Mouse (Mus musculus) limb, embryonic 14.5 days (tissue): Measurements from ENCODE around the gene Lef1. TPM values are rescaled to one million over a fixed set of nuclear protein-coding genes. Genes with fewer than 3 reads are reported as not detected.

Source experiments
- ATAC-seq: fragments of 200-750 bp; cut with Nextera tagmentation; 2 replicates; pipeline ENCODE4 v1.8.0; 2017; ENCODE audit warnings: low read depth, moderate number of reproducible peaks, moderate TSS enrichment; ENCODE audit not compliant: low FRiP score
- DNase-seq: peaks from one replicate; pipeline ENCODE4 v3.0.0-alpha.2; 2015; ENCODE audit warnings: low spot score
- H3K27ac ChIP-seq: fragments of 300-500 bp; sonication (generic); replicated peaks from 2 replicates; pipeline ENCODE4 v1.5.1; 2014; ENCODE audit warnings: low read depth, mild to moderate bottlenecking, low read length, moderate library complexity, mixed read lengths
- H3K27me3 ChIP-seq: fragments of 300-500 bp; sonication (generic); 2 replicates; pipeline ENCODE4 v1.6.1; 2014; ENCODE audit warnings: low read length, mixed read lengths; ENCODE audit not compliant: control insufficient read depth, insufficient read depth
- H3K36me3 ChIP-seq: fragments of 300-500 bp; sonication (generic); 2 replicates; pipeline ENCODE4 v1.6.1; 2014; ENCODE audit warnings: mild to moderate bottlenecking, low read length, moderate library complexity, mixed read lengths; ENCODE audit not compliant: control insufficient read depth, insufficient read depth
- H3K4me1 ChIP-seq: fragments of 300-500 bp; sonication (generic); 2 replicates; pipeline ENCODE4 v1.6.1; 2014; ENCODE audit warnings: antibody characterized with exemption, low read length, mixed read lengths; ENCODE audit not compliant: control insufficient read depth, insufficient read depth
- H3K4me2 ChIP-seq: fragments of 300-500 bp; sonication (generic); replicated peaks from 2 replicates; pipeline ENCODE4 v1.6.1; 2014; ENCODE audit warnings: low read depth, mild to moderate bottlenecking, low read length, moderate library complexity; ENCODE audit not compliant: severe bottlenecking
- H3K4me3 ChIP-seq: fragments of 300-500 bp; sonication (generic); replicated peaks from 2 replicates; pipeline ENCODE4 v1.5.1; 2014; ENCODE audit warnings: low read length
- H3K9ac ChIP-seq: fragments of 300-500 bp; sonication (generic); 2 replicates; pipeline ENCODE4 v1.6.1; 2014; ENCODE audit warnings: mild to moderate bottlenecking, low read depth, low read length, moderate library complexity; ENCODE audit not compliant: severe bottlenecking
- H3K9me3 ChIP-seq: fragments of 300-500 bp; sonication (generic); 2 replicates; pipeline ENCODE4 v1.6.1; 2016; ENCODE audit warnings: low read length; ENCODE audit not compliant: control insufficient read depth
- POLR2A ChIP-seq: fragments of 200-500 bp; IDR thresholded peaks from 2 replicates; pipeline ENCODE4 v1.8.0; 2012; ENCODE audit warnings: inconsistent platforms, mild to moderate bottlenecking, moderate library complexity, borderline replicate concordance; ENCODE audit not compliant: insufficient read depth, insufficient read length; ENCODE audit errors: extremely low read depth
- WGBS: fragments of 180-500 bp; shearing (Covaris S2); extraction: QIAGEN DNeasy Blood & Tissue Kit; methylation state at CpG from one replicate; pipeline ENCODE4 v1.1.7; 2014; 5-methylcytosine and 5-hydroxymethylcytosine counted together
- polyA plus RNA-seq, 2 experiments: library from polyadenylated mRNA; depleted of rRNA in 1 of 2; stranded (reverse) in 1 of 2; unstranded in 1 of 2; fragments of >200 nt; fragmentation: Nextera tagmentation in 1 of 2; extraction: Ambion mirVana in 1 of 2; gene quantifications; 2 replicates each; pipeline versions ENCODE4 v1.2.1 to v1.2.3; 2012 to 2014

Gene Lef1
- polyA plus RNA-seq, 2 experiments = 30.8 to 39.9 TPM

DNA sequence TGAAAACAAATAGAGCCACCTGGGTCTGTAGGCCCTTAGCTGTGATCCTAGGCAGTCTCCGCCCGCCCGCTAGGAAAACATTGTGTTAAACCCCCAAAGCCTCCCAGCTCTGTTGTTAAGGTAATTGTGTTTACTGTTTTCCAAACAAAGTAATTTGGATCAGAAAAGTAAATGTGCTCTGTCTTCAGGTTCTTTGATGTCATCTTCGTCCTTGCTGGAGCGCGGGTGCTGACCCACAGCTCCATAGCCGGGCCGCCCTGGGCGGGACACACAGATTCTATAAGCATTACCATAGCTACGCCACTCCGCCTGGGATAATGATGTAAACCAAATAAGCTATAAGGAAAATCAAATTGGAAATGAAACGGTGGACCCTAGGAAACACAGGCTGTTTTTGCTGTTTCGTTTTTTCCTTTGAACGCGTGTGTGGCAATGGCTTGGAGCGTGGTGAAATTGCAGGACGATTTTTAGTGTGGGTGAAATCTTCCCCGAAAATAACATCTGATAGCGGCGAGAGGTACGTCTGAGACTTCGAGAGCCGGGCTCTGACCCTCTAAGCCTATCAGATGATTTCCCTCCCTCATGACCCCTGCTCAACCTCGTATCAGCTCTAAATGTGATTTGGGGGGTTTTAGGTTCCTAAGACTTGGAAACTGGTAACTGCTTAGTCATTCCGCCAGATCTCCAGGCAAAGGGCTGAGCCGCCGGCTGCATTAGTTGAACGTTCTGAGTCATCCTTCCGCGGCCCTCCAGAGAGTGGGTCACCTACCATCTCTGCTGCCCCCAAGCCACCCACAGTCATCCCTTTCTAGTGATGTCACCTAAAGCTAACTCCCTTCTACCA lies 25.3 kb upstream of the Lef1 start:
- DNase-seq = peak; percentile 34
- Histone ChIP-seq H3K4me1 (no peaks in the 10 kb centered on the region), H3K4me3 (peak overlapping the region; percentile 29), H3K27ac (no peak overlapping the region), H3K36me3 (no peaks in the 10 kb centered on the region), H3K4me2 (peak overlapping the region; percentile 55), H3K9me3 (no peaks in the 10 kb centered on the region), H3K9ac (peak overlapping the region; percentile 28; the same call in 1 of the 2 replicates), H3K27me3 (peaks cover 5% of the 10 kb centered on the region; the same call in 1 of the 2 replicates)
- peak; percentile 30; the same call in 1 of the 2 replicates for ATAC-seq
- TF ChIP-seq POLR2A = no peak
- 6% methylated on average over 30 of the region's 30 CpGs for WGBS

DNA sequence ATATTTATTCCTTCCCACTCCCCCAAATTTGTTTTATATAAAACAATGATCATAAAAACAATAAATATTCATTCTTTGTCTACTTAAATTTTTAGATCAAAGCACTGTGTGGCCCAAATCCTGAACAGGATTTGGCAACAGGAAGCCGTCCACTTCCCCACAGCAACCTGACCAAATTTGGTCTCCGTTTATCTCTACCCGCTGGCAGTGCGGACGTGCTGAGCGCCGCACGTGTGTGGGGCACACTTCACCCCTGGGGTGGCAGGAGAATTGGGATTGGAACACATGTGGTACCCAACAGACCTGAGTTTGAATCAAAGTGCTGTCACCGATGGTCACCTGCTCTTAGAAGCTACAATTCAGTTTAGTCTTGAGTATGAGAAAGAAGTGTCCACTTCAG lies 24.3 kb upstream of the Lef1 start:
- H3K4me1 ChIP-seq = no peaks in the 10 kb centered on the region
- H3K27ac ChIP-seq = no peak overlapping the region
- no peak for TF ChIP-seq POLR2A
- no peak overlapping the region for H3K4me2 ChIP-seq
- DNase-seq (no peak), ATAC-seq (no peak)
- H3K4me3 ChIP-seq = no peak overlapping the region
- peaks cover 5% of the 10 kb centered on the region; the same call in 1 of the 2 replicates for H3K27me3 ChIP-seq
- H3K36me3 ChIP-seq = no peaks in the 10 kb centered on the region
- no peak overlapping the region for H3K9ac ChIP-seq
- WGBS = 67% methylated on average over 9 of the region's 9 CpGs
- no peaks in the 10 kb centered on the region for H3K9me3 ChIP-seq

DNA sequence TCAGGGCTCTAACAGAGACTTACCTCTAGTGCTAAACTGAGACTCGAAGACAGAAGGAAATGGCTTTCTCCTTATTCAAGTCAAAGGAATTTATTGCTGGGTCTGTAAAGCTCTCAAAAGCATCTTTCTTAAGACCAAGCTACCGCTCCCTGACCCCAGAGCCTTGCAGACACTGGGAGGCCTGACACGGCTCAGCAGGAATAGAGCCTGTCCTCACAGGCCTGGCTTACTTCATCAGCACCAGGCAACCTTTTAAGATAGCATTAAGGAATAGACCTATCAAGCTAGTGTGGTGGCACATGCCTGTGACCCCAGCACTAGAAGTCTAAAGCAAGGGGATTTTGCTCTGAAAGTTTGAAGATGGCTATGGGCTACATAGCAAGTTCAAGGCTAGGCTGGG lies 20.6 kb upstream of the Lef1 start:
- no peak overlapping the region for H3K4me3 ChIP-seq
- 37% methylated on average over 3 of the region's 3 CpGs for WGBS
- no peak for ATAC-seq
- DNase-seq = no peak
- no peaks in the 10 kb centered on the region for H3K4me1 ChIP-seq
- H3K4me2 ChIP-seq = no peak overlapping the region
- H3K27me3 ChIP-seq = peaks cover 5% of the 10 kb centered on the region; the same call in 1 of the 2 replicates
- no peak overlapping the region for H3K27ac ChIP-seq
- no peaks in the 10 kb centered on the region for H3K9me3 ChIP-seq
- no peaks in the 10 kb centered on the region for H3K36me3 ChIP-seq
- no peak overlapping the region for H3K9ac ChIP-seq
- TF ChIP-seq POLR2A = no peak

DNA sequence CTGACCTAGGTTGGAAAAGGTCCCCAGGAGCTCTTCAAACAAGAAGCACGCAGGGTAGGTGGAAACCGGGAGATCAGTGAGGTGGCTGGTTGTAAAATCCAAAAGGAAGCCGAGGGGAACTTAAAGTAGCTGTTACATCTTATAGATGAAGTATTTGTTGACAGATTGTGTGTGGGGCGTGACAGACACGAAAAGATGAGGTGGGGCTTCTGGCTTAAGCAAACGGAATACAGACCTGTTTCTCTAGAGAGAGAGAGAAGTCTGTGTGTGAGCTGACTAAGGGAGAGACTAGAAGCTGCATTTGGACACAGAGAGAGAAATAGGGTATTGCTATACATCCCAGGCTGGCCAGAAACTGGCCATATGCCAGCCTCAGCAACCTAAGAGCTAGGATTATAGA lies 18.2 kb upstream of the Lef1 start:
- no peak overlapping the region for H3K9ac ChIP-seq
- DNase-seq (no peak), ATAC-seq (no peak)
- 21% methylated on average over 6 of the region's 6 CpGs for WGBS
- no peak overlapping the region for H3K4me3 ChIP-seq
- no peak overlapping the region for H3K4me2 ChIP-seq
- no peak overlapping the region for H3K27ac ChIP-seq
- H3K27me3 ChIP-seq = no peaks in the 10 kb centered on the region
- no peaks in the 10 kb centered on the region for H3K4me1 ChIP-seq
- no peaks in the 10 kb centered on the region for H3K9me3 ChIP-seq
- no peaks in the 10 kb centered on the region for H3K36me3 ChIP-seq
- no peak for TF ChIP-seq POLR2A

DNA sequence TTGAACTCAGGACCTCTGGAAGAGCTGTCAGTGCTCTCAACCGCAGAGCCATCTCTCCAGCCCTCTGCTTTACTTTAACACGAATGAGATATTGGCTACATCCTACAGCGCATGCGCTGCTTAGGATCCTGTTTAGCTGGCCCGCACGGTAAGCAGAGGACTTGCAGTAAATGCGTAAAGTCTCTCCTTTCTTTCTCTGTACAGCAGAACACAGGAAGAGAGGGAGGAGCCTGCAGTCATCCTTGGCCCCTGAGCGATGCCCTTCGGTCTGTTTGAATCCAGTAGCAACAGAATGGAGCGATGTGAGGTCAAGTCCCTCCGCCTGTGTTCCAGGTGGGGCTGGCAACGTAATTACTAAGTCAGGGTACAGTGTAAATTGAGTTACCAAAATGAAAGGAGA lies 16.5 kb upstream of the Lef1 start:
- Histone ChIP-seq H3K4me3 (no peak overlapping the region), H3K9ac (no peak overlapping the region), H3K27me3 (no peaks in the 10 kb centered on the region), H3K9me3 (no peaks in the 10 kb centered on the region), H3K4me1 (no peaks in the 10 kb centered on the region), H3K4me2 (no peak overlapping the region), H3K36me3 (no peaks in the 10 kb centered on the region), H3K27ac (no peak overlapping the region)
- no peak for ATAC-seq
- no peak for DNase-seq
- no peak for TF ChIP-seq POLR2A
- WGBS = 42% methylated on average over 12 of the region's 12 CpGs
